Mouse (Mus musculus) 3134 (cell line): ENCODE results near the gene Olfr420.

Source experiments
- DNase-seq: peaks from one replicate; pipeline ENCODE4 v3.0.0-alpha.2; 2011; ENCODE audit warnings: low spot score; ENCODE audit not compliant: insufficient read length; ENCODE audit errors: extremely low read depth

The Olfr420 gene

GRCm38 (mm10) chr1:174155333-174155732 lies at the start of gene Olfr420:
Gene Olfr420 (plus strand): TSS chr1:174155633.
- no peak for DNase-seq

- no peak for DNase-seq
These were observed 34.4 kb upstream of the Olfr420 start, which contains the start of gene Olfr231 for GRCm38 (mm10) chr1:174121062-174121461. Gene Olfr231 (minus strand): TSS chr1:174121162.

GRCm38 (mm10) chr1:174131217-174131616 lies 24.2 kb upstream of the Olfr420 start, which contains the start of gene Olfr424:
Gene Olfr424 (plus strand): TSS chr1:174131517.
- no peak for DNase-seq

GRCm38 (mm10) chr1:174131999-174132398 lies 23.4 kb upstream of the Olfr420 start:
- no peak for DNase-seq

- DNase-seq, result no peak
These were observed 14.0 kb upstream of the Olfr420 start for GRCm38 (mm10) chr1:174141384-174141783.

- DNase-seq, result no peak
These were observed 8.7 kb upstream of the Olfr420 start for GRCm38 (mm10) chr1:174146696-174147095.

- no peak for DNase-seq
These were observed 6.1 kb upstream of the Olfr420 start for GRCm38 (mm10) chr1:174149289-174149688.

GRCm38 (mm10) chr1:174157622-174158021 lies 2.2 kb downstream of the Olfr420 start:
- no peak for DNase-seq

GRCm38 (mm10) chr1:174158512-174158911 lies 3.1 kb downstream of the Olfr420 start:
- no peak for DNase-seq

- DNase-seq, result no peak
These were observed 3.7 kb downstream of the Olfr420 start for GRCm38 (mm10) chr1:174159095-174159494.

GRCm38 (mm10) chr1:174169024-174169423 lies 13.6 kb downstream of the Olfr420 start:
- DNase-seq, result no peak

GRCm38 (mm10) chr1:174170706-174171501 lies 15.5 kb downstream of the Olfr420 start:
- DNase-seq, result no peak

- DNase-seq, result no peak
These were observed 16.1 kb downstream of the Olfr420 start for GRCm38 (mm10) chr1:174171537-174171936.

GRCm38 (mm10) chr1:174172605-174173004 lies 17.2 kb downstream of the Olfr420 start, which contains the start of gene Spta1:
Gene Spta1 (plus strand): TSS chr1:174172776.
- no peak for DNase-seq

GRCm38 (mm10) chr1:174204699-174205098 lies 49.3 kb downstream of the Olfr420 start:
- no peak for DNase-seq
